Mouse (Mus musculus): ENCODE measurements around the gene Jaml. TPM values are rescaled to one million over a fixed set of nuclear protein-coding genes. Genes with fewer than 3 reads are reported as not detected.
"Not testable (repeated sequence)": the region's sequence is repeated elsewhere in the genome, so short reads cannot be mapped to it uniquely, and the experiment has no call there.

The Jaml gene
- polyA plus RNA-seq (2012; ENCODE audit: insufficient read depth, insufficient read length, missing spikeins) = 12.1 and 16.3 TPM in 2 replicates

GRCm38 (mm10) chr9:45079011-45079410 lies at the start of gene Jaml:
Jaml (plus strand) TSS chr9:45079183.
- Histone ChIP-seq H3K27ac (ENCODE audit: insufficient read depth, low read depth, low read length) (no peak within 1 kb of the TSS), H3K4me1 (ENCODE audit: control insufficient read depth, insufficient read depth, low read length) (peaks cover 3% of the 10 kb centered on the region; the same call in 1 of the 2 replicates), H3K4me3 (ENCODE audit: insufficient read depth, low read length) (no peak within 1 kb of the TSS)
- TF ChIP-seq CTCF (IDR thresholded peaks at IDR 0.05; ENCODE audit: low read depth, low read length) (no peak), POLR2A (IDR thresholded peaks at IDR 0.05; ENCODE audit: borderline replicate concordance, low read depth, low read length) (no peak)

- Histone ChIP-seq H3K4me3 (ENCODE audit: insufficient read depth, low read length) (no peak overlapping the region), H3K27ac (ENCODE audit: insufficient read depth, low read depth, low read length) (no peak overlapping the region), H3K4me1 (ENCODE audit: control insufficient read depth, insufficient read depth, low read length) (no peaks in the 10 kb centered on the region)
- TF ChIP-seq CTCF (IDR thresholded peaks at IDR 0.05; ENCODE audit: low read depth, low read length) = no peak
- TF ChIP-seq POLR2A (IDR thresholded peaks at IDR 0.05; ENCODE audit: borderline replicate concordance, low read depth, low read length) = no peak
Measured at GRCm38 (mm10) chr9:45030341-45030740, 48.6 kb upstream of the Jaml start.

- no peak for TF ChIP-seq CTCF (IDR thresholded peaks at IDR 0.05; ENCODE audit: low read depth, low read length)
- no peak for TF ChIP-seq POLR2A (IDR thresholded peaks at IDR 0.05; ENCODE audit: borderline replicate concordance, low read depth, low read length)
- no peaks in the 10 kb centered on the region for H3K4me1 ChIP-seq (ENCODE audit: control insufficient read depth, insufficient read depth, low read length)
- H3K4me3 ChIP-seq (ENCODE audit: insufficient read depth, low read length) = no peak overlapping the region
- no peak overlapping the region for H3K27ac ChIP-seq (ENCODE audit: insufficient read depth, low read depth, low read length)
Measured at GRCm38 (mm10) chr9:45032261-45032660, 46.7 kb upstream of the Jaml start.

- H3K4me1 ChIP-seq (ENCODE audit: control insufficient read depth, insufficient read depth, low read length) = no peaks in the 10 kb centered on the region
- TF ChIP-seq POLR2A (IDR thresholded peaks at IDR 0.05; ENCODE audit: borderline replicate concordance, low read depth, low read length) (no peak), CTCF (IDR thresholded peaks at IDR 0.05; ENCODE audit: low read depth, low read length) (no peak)
- no peak overlapping the region for H3K27ac ChIP-seq (ENCODE audit: insufficient read depth, low read depth, low read length)
- no peak overlapping the region for H3K4me3 ChIP-seq (ENCODE audit: insufficient read depth, low read length)
Measured at GRCm38 (mm10) chr9:45034526-45034925, 44.5 kb upstream of the Jaml start.

- not testable (repeated sequence) for H3K4me1 ChIP-seq (ENCODE audit: control insufficient read depth, insufficient read depth, low read length); H3K27ac ChIP-seq (ENCODE audit: insufficient read depth, low read depth, low read length); H3K4me3 ChIP-seq (ENCODE audit: insufficient read depth, low read length)
Measured at GRCm38 (mm10) chr9:45037803-45038202, 41.2 kb upstream of the Jaml start.

GRCm38 (mm10) chr9:45039499-45039898 lies 39.5 kb upstream of the Jaml start, which contains the start of gene Mpzl2:
Mpzl2 (plus strand) TSS chr9:45039799.
- no peaks in the 10 kb centered on the region for H3K4me1 ChIP-seq (ENCODE audit: control insufficient read depth, insufficient read depth, low read length)
- H3K4me3 ChIP-seq (ENCODE audit: insufficient read depth, low read length) = no peak within 1 kb of the TSS
- no peak within 1 kb of the TSS for H3K27ac ChIP-seq (ENCODE audit: insufficient read depth, low read depth, low read length)

GRCm38 (mm10) chr9:45040066-45040845 lies 38.7 kb upstream of the Jaml start:
- no peak overlapping the region for H3K27ac ChIP-seq (ENCODE audit: insufficient read depth, low read depth, low read length)
- no peak overlapping the region for H3K4me3 ChIP-seq (ENCODE audit: insufficient read depth, low read length)

More at GRCm38 (mm10) chr9:45039499-45039898, 39.5 kb upstream of the Jaml start, which contains the start of gene Mpzl2:
- no peak for TF ChIP-seq POLR2A (IDR thresholded peaks at IDR 0.05; ENCODE audit: borderline replicate concordance, low read depth, low read length)
- TF ChIP-seq CTCF (IDR thresholded peaks at IDR 0.05; ENCODE audit: low read depth, low read length) = no peak

GRCm38 (mm10) chr9:45041131-45041838 lies 37.7 kb upstream of the Jaml start:
- H3K4me1 ChIP-seq (ENCODE audit: control insufficient read depth, insufficient read depth, low read length) = no peaks in the 10 kb centered on the region
- no peak overlapping the region for H3K27ac ChIP-seq (ENCODE audit: insufficient read depth, low read depth, low read length)
- no peak overlapping the region for H3K4me3 ChIP-seq (ENCODE audit: insufficient read depth, low read length)

More at GRCm38 (mm10) chr9:45040066-45040845, 38.7 kb upstream of the Jaml start:
- TF ChIP-seq POLR2A (IDR thresholded peaks at IDR 0.05; ENCODE audit: borderline replicate concordance, low read depth, low read length) (no peak), CTCF (IDR thresholded peaks at IDR 0.05; ENCODE audit: low read depth, low read length) (no peak)
- no peaks in the 10 kb centered on the region for H3K4me1 ChIP-seq (ENCODE audit: control insufficient read depth, insufficient read depth, low read length)

GRCm38 (mm10) chr9:45042056-45042720 lies 36.8 kb upstream of the Jaml start:
- no peak for TF ChIP-seq CTCF (IDR thresholded peaks at IDR 0.05; ENCODE audit: low read depth, low read length)
- no peak for TF ChIP-seq POLR2A (IDR thresholded peaks at IDR 0.05; ENCODE audit: borderline replicate concordance, low read depth, low read length)
- H3K27ac ChIP-seq (ENCODE audit: insufficient read depth, low read depth, low read length) = no peak overlapping the region
- no peak overlapping the region for H3K4me3 ChIP-seq (ENCODE audit: insufficient read depth, low read length)
- H3K4me1 ChIP-seq (ENCODE audit: control insufficient read depth, insufficient read depth, low read length) = no peaks in the 10 kb centered on the region

More at GRCm38 (mm10) chr9:45041131-45041838, 37.7 kb upstream of the Jaml start:
- no peak for TF ChIP-seq POLR2A (IDR thresholded peaks at IDR 0.05; ENCODE audit: borderline replicate concordance, low read depth, low read length)
- TF ChIP-seq CTCF (IDR thresholded peaks at IDR 0.05; ENCODE audit: low read depth, low read length) = no peak
